Mouse (Mus musculus) large intestine, adult 2 months (tissue): ENCODE measurements around the gene Eps8. TPM values are rescaled to one million over a fixed set of nuclear protein-coding genes. Genes with fewer than 3 reads are reported as not detected.

Experiments
- DNase-seq: peaks from one replicate; pipeline ENCODE4 v3.0.0-alpha.2; 2012; ENCODE audit warnings: low read depth, low spot score
- WGBS: fragments of 180-500 bp; shearing (Covaris S2); methylation state at CpG from one replicate; pipeline ENCODE4 v1.1.7; 2018; 5-methylcytosine and 5-hydroxymethylcytosine counted together
- polyA plus RNA-seq: library from polyadenylated mRNA; depleted of rRNA; stranded (reverse); fragments of >200 nt; gene quantifications from 2 replicates; pipeline ENCODE4 v1.2.3, GENCODE M21; 2012

Eps8 gene
- polyA plus RNA-seq, 1 experiment = 29.1 TPM

DNA sequence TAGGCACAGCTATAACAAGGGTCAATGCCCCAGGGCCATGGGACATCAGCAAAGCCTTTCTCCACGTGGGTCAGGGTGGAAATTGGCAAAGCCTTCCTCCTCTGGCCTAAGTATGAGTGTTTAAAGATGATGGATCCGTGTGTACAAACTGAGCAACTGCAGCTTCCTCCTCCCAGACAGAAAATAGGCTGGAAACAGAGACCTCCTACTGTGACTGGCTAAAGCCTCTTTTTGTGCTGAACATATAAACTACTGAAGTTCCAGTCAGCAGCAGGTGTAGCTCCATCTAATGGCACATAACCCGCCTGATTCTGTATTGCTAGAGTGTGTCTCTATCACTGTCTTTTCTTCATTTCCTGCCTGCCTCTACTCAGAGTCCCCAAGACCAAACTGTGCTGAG lies 13.7 kb upstream of the Eps8 start:
- DNase-seq = no peak
- WGBS = 57% methylated on average over 3 of the region's 3 CpGs

GRCm38 (mm10) chr6:137667665-137668064 lies 13.0 kb upstream of the Eps8 start:
- DNase-seq = no peak
- 63% methylated on average over 3 of the region's 3 CpGs for WGBS

DNA sequence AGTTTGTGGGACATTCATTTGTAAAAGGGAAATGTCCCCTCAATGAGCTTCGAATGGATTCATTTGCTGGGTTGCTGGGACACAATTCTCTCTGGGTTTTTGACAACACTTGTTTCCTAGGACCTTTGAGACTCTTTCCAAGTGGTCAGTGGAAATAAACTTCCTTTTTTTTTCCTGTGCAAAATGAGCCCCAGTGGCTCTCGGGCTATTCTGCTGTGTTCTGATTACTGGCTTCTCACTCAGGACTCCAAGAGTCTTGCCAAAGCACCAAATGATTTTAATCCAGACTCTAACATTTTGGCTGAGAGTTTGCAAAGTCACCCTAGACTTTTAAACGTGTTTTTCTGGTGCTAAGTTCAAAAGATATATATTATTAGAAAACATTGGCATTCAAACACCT lies 10.3 kb upstream of the Eps8 start:
- WGBS = 52% methylated on average over 3 of the region's 3 CpGs
- no peak for DNase-seq

DNA sequence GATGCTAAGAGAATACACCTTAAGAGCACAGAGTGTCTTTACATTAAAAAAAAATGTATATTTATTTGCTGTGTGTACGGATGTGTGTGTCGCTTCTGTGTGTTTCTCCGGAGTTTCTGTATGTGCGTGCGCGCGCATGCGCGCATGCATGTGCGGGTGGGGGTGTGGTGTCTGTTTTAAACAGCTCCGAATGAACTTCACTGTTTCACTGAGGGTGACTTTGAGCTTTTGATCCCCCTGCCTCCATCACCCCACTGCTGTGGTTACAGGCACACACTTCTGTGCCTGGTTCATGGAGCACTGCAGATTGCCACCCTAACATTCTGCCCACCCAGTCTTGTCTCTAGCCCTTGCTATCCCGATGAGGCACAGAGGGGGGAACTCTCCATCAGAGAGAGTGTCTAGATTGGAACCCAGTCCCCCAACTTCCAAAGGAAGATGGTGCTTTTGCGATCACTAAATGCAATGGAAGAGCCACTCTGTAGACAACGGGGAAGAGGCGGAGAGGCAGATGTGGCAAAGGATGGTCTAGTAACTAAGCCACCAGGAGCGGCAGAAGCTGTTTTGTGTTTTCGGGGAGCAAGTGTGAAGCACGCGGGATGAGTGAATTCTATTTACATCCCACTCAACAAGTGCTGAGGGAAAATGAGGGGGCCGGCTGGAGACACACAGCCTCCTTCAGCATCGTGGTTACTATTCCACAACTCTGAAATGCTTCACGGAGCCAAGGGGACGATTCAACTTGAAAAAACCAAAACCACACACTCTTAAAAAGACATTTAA lies 7.1 kb upstream of the Eps8 start:
- 95% methylated on average over 23 of the region's 23 CpGs for WGBS
- no peak for DNase-seq

- 79% methylated on average over 12 of the region's 12 CpGs for WGBS
- DNase-seq = no peak
Observed at GRCm38 (mm10) chr6:137658426-137659088, 3.9 kb upstream of the Eps8 start.

GRCm38 (mm10) chr6:137657203-137657602 lies 2.5 kb upstream of the Eps8 start:
- DNase-seq = no peak
- 90% methylated on average over 6 of the region's 6 CpGs for WGBS

- 21% methylated on average over 7 of the region's 7 CpGs for WGBS
- DNase-seq = no peak
Observed at GRCm38 (mm10) chr6:137649528-137649927, 5.1 kb downstream of the Eps8 start.

DNA sequence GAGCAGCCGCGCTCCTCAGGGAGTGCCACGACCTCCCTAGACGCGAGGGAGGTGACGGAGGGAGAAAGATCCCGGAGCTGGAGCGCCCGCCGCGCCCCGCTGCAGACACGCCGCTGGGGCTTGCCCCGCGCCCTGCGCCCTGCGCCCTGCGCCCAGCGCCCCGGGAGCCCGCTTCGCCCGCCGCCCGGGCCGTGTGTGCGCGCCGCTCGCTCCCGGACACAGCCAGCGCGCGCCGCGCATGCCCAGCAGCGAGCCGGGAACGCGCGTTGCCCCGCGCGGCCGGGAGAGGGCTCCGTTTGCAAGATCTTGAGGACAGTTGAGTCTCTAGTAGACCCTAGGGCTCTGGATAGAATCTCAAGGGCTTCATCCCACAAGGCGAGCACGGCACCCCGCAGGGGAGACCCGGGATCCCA lies 5.6 kb downstream of the Eps8 start:
- no peak for DNase-seq
- WGBS = under 1% methylated on average over 51 of the region's 51 CpGs

GRCm38 (mm10) chr6:137648110-137649067 lies 6.3 kb downstream of the Eps8 start:
- WGBS = under 1% methylated on average over 59 of the region's 59 CpGs

GRCm38 (mm10) chr6:137647646-137648045 lies 7.0 kb downstream of the Eps8 start:
- no peak for DNase-seq
- 3% methylated on average over 10 of the region's 10 CpGs for WGBS

More at GRCm38 (mm10) chr6:137648110-137649067, 6.3 kb downstream of the Eps8 start:
- no peak for DNase-seq

DNA sequence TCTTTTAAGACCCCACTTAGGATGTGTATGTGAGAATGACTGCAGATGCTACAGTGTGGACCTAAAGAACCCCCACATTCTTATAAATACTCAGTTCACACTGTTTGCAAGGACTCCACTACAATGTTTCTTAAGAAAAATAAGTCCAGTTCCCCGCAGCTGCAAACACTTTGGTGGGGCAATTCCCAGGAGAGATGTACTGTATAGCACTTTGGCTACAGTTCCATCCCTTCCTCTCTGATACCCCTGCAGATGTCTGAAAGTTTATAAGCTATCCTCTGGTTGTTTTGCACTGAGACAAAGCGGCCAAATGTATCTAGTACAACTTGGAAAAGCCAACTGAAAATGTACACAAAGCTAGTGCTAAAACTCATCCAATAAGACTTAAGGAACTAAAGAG lies 8.0 kb downstream of the Eps8 start:
- 41% methylated on average over 2 of the region's 2 CpGs for WGBS
- no peak for DNase-seq

- WGBS = 88% methylated on average over 5 of the region's 5 CpGs
- DNase-seq = no peak
Observed at GRCm38 (mm10) chr6:137644893-137645292, 9.8 kb downstream of the Eps8 start.

DNA sequence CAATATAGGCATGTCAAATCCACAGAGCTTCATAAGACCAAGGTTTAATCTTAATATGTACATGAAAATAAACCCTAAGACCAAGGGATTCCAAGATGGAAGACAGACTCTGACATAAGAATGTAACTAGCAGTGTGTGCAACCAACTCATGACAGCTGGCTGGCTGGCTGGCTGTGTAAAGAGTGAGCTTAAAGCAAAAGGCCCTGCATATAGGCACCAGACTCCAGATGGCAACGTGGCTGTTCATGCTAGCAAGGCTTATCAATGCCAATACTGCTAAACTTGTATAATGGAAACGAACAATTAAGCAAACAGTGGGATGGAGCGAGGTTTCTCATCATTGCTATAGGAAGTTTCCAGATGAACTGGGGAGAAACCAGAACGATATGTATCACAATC lies 10.9 kb downstream of the Eps8 start:
- DNase-seq = no peak
- WGBS = 71% methylated on average over 4 of the region's 4 CpGs

DNA sequence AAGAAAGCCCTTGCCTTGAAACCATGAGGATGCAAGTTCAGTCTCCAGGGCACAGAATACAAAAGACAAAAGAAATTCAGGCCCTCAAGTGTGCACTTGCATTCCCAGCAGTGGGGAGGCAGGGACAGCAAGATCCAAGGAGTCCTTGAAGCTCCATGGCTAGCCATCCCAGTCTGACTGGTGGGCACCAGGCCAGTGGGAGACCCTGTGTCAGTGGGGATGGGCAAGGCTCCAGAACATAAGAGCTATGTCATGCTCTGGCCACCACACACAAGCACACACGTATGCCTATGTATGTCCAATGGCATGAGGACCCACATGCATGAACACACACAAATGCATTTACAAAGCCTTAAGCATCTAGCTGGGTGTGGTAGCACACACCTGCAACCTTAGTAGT lies 13.0 kb downstream of the Eps8 start:
- WGBS = 93% methylated on average over 1 of the region's 1 CpGs

GRCm38 (mm10) chr6:137638834-137639567 lies 15.7 kb downstream of the Eps8 start:
- DNase-seq = no peak
- 82% methylated on average over 11 of the region's 11 CpGs for WGBS

More for the DNA sequence above, 13.0 kb downstream of the Eps8 start:
- DNase-seq = no peak

DNA sequence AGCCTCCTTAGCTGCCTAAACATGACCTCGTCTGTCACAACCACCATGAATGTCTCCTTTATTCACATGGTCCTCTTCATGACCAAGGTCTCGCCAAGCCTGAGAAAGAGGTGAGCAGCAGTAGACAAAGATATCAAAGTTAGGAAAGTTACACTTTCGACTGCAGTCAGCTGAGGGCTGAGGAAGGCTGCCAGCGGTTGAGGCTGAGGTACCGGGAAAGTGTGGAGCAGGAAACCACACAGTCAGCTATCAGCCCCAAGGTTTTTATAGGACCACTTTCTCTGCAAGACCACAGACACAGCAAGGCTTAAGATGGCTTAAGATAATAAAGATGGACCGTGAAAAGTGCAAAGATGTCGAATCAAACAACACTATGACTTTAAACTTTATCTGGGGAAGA lies 17.2 kb downstream of the Eps8 start:
- no peak for DNase-seq
- WGBS = 46% methylated on average over 7 of the region's 7 CpGs

GRCm38 (mm10) chr6:137636131-137636530 lies 18.5 kb downstream of the Eps8 start:
- DNase-seq = no peak
- WGBS = 77% methylated on average over 5 of the region's 5 CpGs

DNA sequence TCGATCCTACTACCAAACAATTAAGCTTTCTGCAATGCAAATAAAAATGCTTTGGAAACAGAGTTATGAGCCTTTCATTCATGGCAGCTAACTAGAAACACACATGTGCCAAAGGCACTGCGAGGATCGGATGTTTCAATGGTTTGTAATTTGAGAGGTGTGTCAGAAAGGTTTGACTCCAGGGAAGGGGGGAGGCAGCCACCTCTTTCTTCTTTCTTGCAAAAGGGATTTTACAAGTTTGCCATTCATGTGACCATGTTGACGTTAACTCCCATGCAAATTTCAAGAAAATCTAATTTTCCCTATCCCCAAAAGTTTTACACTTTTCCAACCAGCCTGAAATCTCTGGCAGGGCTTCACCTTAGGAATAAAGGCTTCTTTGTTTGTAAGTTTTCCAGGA lies 21.1 kb downstream of the Eps8 start:
- DNase-seq = no peak
- WGBS = 45% methylated on average over 4 of the region's 4 CpGs

- no peak for DNase-seq
Observed at GRCm38 (mm10) chr6:137633121-137633520, 21.6 kb downstream of the Eps8 start.

More at GRCm38 (mm10) chr6:137633121-137633520, 21.6 kb downstream of the Eps8 start:
- WGBS = 78% methylated on average over 8 of the region's 8 CpGs
